Mouse (Mus musculus): ENCODE results near the gene Usp36.

DNA sequence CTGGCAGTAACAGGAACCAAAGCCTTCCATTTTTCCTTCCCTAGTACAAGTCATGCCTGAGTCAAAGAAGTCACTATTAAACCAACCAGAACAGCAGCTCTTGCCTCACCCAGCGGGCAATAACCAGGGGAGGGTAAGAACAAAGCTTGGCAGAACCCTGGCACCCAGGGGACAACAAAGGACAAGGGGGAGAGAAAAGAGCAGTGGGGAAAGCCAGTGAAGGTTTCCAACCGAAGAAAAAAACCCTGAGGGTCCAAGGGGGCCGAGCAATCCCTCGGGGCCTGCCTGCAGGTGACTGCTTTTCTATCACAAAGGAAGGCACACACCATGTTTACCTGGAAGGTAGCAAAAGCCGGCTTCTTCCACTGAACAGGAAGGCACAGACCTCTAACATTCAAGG, 43.3 kb downstream of the Usp36 start:
- TF ChIP-seq CTCF (IDR thresholded peaks at IDR 0.05; ENCODE audit: insufficient read depth, low read length) (no peak), POLR2A (IDR thresholded peaks at IDR 0.05; ENCODE audit: borderline replicate concordance, extremely low read depth, low read depth, low read length) (no peak)
